Mouse (Mus musculus) erythroblast, embryonic 14.5 days (primary cell): ENCODE data around the gene Barhl1.

ENCODE experiments used
- GATA1 ChIP-seq: IDR thresholded peaks from 2 replicates; pipeline ENCODE4 v1.6.1; 2012; ENCODE audit warnings: low read length, inconsistent platforms, mixed read lengths
- TAL1 ChIP-seq: IDR thresholded peaks from 3 replicates; pipeline ENCODE4 v1.6.1; 2012; ENCODE audit warnings: low read length, inconsistent platforms, mixed read lengths

- TF ChIP-seq GATA1 = no peak
- TF ChIP-seq TAL1 = no peak
Observed at GRCm38 (mm10) chr2:28881275-28881674, 35.2 kb downstream of the Barhl1 start.
